Comparison of ENCODE assay signal across 8 mouse cellular contexts in the genomic region with DNA sequence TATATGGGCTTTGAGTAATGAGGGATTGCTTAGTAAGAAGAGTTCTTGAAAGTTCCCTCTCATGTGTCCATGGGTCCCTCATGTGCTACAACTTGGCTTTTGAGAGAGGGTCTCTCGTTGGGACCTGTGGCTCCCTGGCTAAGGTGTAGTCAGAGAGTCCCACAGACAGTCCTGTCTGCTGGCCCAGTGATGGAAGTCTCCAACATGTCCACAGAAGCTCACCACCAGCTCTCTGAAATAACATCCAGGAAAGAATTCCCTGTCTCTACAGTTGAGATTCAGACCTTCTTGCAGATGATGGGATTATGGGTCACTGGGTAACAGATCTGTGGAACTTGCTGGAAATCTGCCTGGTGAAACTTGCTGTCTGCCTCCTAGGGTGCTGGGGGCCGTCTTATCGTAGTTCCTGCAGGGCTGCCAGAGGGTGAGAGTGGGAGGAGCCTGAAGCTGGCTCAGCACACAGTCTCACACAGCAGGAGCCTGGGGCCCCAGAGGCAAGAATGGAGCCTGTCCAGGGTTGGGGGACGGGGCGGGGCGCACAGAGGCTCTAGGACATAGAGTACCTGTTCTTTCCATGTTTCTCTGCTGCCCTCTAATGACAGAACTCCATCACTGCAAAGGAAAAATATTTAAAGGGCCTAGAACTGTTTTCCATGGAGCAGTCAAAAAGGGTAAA. TPM values are rescaled to one million over a fixed set of nuclear protein-coding genes. Genes with fewer than 3 reads are reported as not detected.
DNase-seq lines count a peak whose midpoint lies in the region; ATAC-seq and TF ChIP-seq lines count a peak whose summit lies in the region.

No protein-coding gene starts in this region.

- peak; percentile 81 for ATAC-seq in CD4-positive, CD25-positive, alpha-beta regulatory T cell, adult 4 months
- ATAC-seq in heart, embryonic 15.5 days (replicated peaks; ENCODE audit: insufficient number of reproducible peaks, insufficient read depth, low FRiP score, low read depth) = peak; percentile 100
- peak; percentile 99 for ATAC-seq in liver, embryonic 14.5 days (ENCODE audit: insufficient read depth)
- peak; percentile 99 for ATAC-seq in stomach, embryonic 15.5 days (ENCODE audit: insufficient read depth, low FRiP score, low read depth)

- H3K27me3 ChIP-seq in forebrain, embryonic 10.5 days (ENCODE audit: poor library complexity, severe bottlenecking) = peaks cover 2% of the 10 kb centered on the region; the same call in 1 of the 2 replicates
- H3K27me3 ChIP-seq in heart, embryonic 15.5 days = 0 out of 2 replicates have a peak, but pooled peaks cover 2% of the 10 kb centered on the region
- H3K27me3 ChIP-seq in liver, embryonic 14.5 days (ENCODE audit: control insufficient read depth, insufficient read depth, low read length) = no peaks in the 10 kb centered on the region
- H3K27me3 ChIP-seq in stomach, embryonic 15.5 days (replicated peaks) = no peaks in the 10 kb centered on the region

- 9% methylated on average over 6 of the region's 6 CpGs for WGBS in forebrain, embryonic 10.5 days
- 5% methylated on average over 6 of the region's 6 CpGs for WGBS in heart, embryonic 15.5 days
- WGBS in liver, embryonic 14.5 days (ENCODE audit: insufficient replicate concordance) = 6% methylated on average over 6 of the region's 6 CpGs
- WGBS in stomach, embryonic 15.5 days = 11% methylated on average over 6 of the region's 6 CpGs

- no peaks in the 10 kb centered on the region for H3K36me3 ChIP-seq in forebrain, embryonic 10.5 days (replicated peaks)
- no peaks in the 10 kb centered on the region for H3K36me3 ChIP-seq in heart, embryonic 15.5 days
- no peaks in the 10 kb centered on the region for H3K36me3 ChIP-seq in liver, embryonic 14.5 days (replicated peaks; ENCODE audit: control insufficient read depth, insufficient read depth, low read depth)
- no peaks in the 10 kb centered on the region for H3K36me3 ChIP-seq in stomach, embryonic 15.5 days

- peak; percentile 79 for DNase-seq in c-Kit-negative CD71-positive TER-119-positive erythroid progenitor cells, embryonic 14.5 days (ENCODE audit: low read depth, low spot score)
- DNase-seq in forebrain, embryonic 10.5 days (ENCODE audit: extremely low spot score, low spot score) = peak; percentile 84
- peak; percentile 94 for DNase-seq in kidney, postnatal 14 days
- DNase-seq in liver, embryonic 14.5 days (ENCODE audit: low read depth in 3 of 3, low spot score in 3 of 3) = peak; percentile 90 to 93 (median 91)
- DNase-seq in neural tube, embryonic 10.5 days (ENCODE audit: extremely low spot score, low spot score) = peak; percentile 70

- peak; percentile 78 for TF ChIP-seq CTCF in liver, embryonic 14.5 days (IDR thresholded peaks at IDR 0.05; ENCODE audit: low read depth)

- H3K4me3 ChIP-seq in forebrain, embryonic 10.5 days = peak overlapping the region; percentile 38
- H3K4me3 ChIP-seq in heart, embryonic 15.5 days = no peak overlapping the region
- H3K4me3 ChIP-seq in liver, embryonic 14.5 days (ENCODE audit: insufficient read depth in 1 of 2, low read depth in 2 of 2, low read length in 2 of 2) = peak overlapping the region; percentile 5 to 15; a peak in 2 of 4 replicates
- no peak overlapping the region for H3K4me3 ChIP-seq in stomach, embryonic 15.5 days (replicated peaks)

- H3K4me2 ChIP-seq in heart, embryonic 15.5 days = peak overlapping the region; percentile 47
- peak overlapping the region; percentile 51 for H3K4me2 ChIP-seq in liver, embryonic 14.5 days (ENCODE audit: low read depth)
- peak overlapping the region; percentile 44 for H3K4me2 ChIP-seq in stomach, embryonic 15.5 days

- peak; percentile 67 for TF ChIP-seq EP300 in liver, embryonic 14.5 days (IDR thresholded peaks at IDR 0.05; ENCODE audit: low read depth)

- peak overlapping the region; percentile 80 for H3K27ac ChIP-seq in forebrain, embryonic 10.5 days
- peak overlapping the region; percentile 77 for H3K27ac ChIP-seq in heart, embryonic 15.5 days
- H3K27ac ChIP-seq in liver, embryonic 14.5 days = peak overlapping the region; percentile 92
- H3K27ac ChIP-seq in stomach, embryonic 15.5 days = peak overlapping the region; percentile 77

- H3K9ac ChIP-seq in heart, embryonic 15.5 days = no peak overlapping the region
- H3K9ac ChIP-seq in liver, embryonic 14.5 days (replicated peaks) = peak overlapping the region; percentile 42
- H3K9ac ChIP-seq in stomach, embryonic 15.5 days = no peak overlapping the region

- H3K9me3 ChIP-seq in forebrain, embryonic 10.5 days = no peaks in the 10 kb centered on the region
- H3K9me3 ChIP-seq in heart, embryonic 15.5 days (replicated peaks) = no peaks in the 10 kb centered on the region
- H3K9me3 ChIP-seq in liver, embryonic 14.5 days (ENCODE audit: control insufficient read depth, low read length) = no peaks in the 10 kb centered on the region
- H3K9me3 ChIP-seq in stomach, embryonic 15.5 days = no peaks in the 10 kb centered on the region

- peaks cover 22% of the 10 kb centered on the region for H3K4me1 ChIP-seq in forebrain, embryonic 10.5 days
- peaks cover 22% of the 10 kb centered on the region for H3K4me1 ChIP-seq in heart, embryonic 15.5 days (replicated peaks)
- H3K4me1 ChIP-seq in liver, embryonic 14.5 days (replicated peaks; ENCODE audit: control insufficient read depth in 2 of 2, insufficient read depth in 2 of 2, low read length in 1 of 2) = peaks cover 21 to 26% of the 10 kb centered on the region in 2 experiments
- H3K4me1 ChIP-seq in stomach, embryonic 15.5 days = peaks cover 5% of the 10 kb centered on the region

RNA-seq across cellular contexts. Expression of a gene that starts 7.3 kb away (rescaled TPM):
- 10 to 100 TPM; 29.0 to 60.4 TPM for polyA plus RNA-seq in CD4-positive, CD25-positive, alpha-beta regulatory T cell, adult 4 months (2017; shearing (Covaris generic))
- polyA plus RNA-seq in forebrain, embryonic 10.5 days (2016; fragmentation: Nextera tagmentation; extraction: Ambion mirVana) = 10.9 and 11.4 TPM in 2 replicates
- polyA plus RNA-seq in heart, embryonic 15.5 days (2015; fragmentation: Nextera tagmentation; extraction: Ambion mirVana) = 13.6 and 15.3 TPM in 2 replicates
- polyA plus RNA-seq in liver, embryonic 14.5 days (2012; rRNA removed) = 3.5 and 5.9 TPM in 2 replicates
- 10.1 and 10.4 TPM in 2 replicates for polyA plus RNA-seq in liver, embryonic 14.5 days (2014; fragmentation: Nextera tagmentation; extraction: Ambion mirVana)
- 19.3 and 19.7 TPM in 2 replicates for polyA plus RNA-seq in stomach, embryonic 15.5 days (2015; fragmentation: Nextera tagmentation; extraction: Ambion mirVana)

RNA-seq across cellular contexts. Expression of a gene that starts 32.1 kb away (rescaled TPM):
- polyA plus RNA-seq in CD4-positive, CD25-positive, alpha-beta regulatory T cell, adult 4 months (2017; shearing (Covaris generic)) = not detected
- polyA plus RNA-seq in forebrain, embryonic 10.5 days (2016; fragmentation: Nextera tagmentation; extraction: Ambion mirVana) = not detected in 2 replicates
- not detected in 2 replicates for polyA plus RNA-seq in heart, embryonic 15.5 days (2015; fragmentation: Nextera tagmentation; extraction: Ambion mirVana)
- polyA plus RNA-seq in liver, embryonic 14.5 days (2012; rRNA removed) = not detected in 2 replicates
- not detected in 2 replicates for polyA plus RNA-seq in liver, embryonic 14.5 days (2014; fragmentation: Nextera tagmentation; extraction: Ambion mirVana)
- polyA plus RNA-seq in stomach, embryonic 15.5 days (2015; fragmentation: Nextera tagmentation; extraction: Ambion mirVana) = not detected in 2 replicates

RNA-seq across cellular contexts. Expression of a gene that starts 34.9 kb away (rescaled TPM):
- polyA plus RNA-seq in CD4-positive, CD25-positive, alpha-beta regulatory T cell, adult 4 months (2017; shearing (Covaris generic)) = 1 to 10 TPM; 4.5 to 6.0 TPM
- 9.8 and 10.5 TPM in 2 replicates for polyA plus RNA-seq in forebrain, embryonic 10.5 days (2016; fragmentation: Nextera tagmentation; extraction: Ambion mirVana)
- polyA plus RNA-seq in heart, embryonic 15.5 days (2015; fragmentation: Nextera tagmentation; extraction: Ambion mirVana) = 19.7 and 23.9 TPM in 2 replicates
- polyA plus RNA-seq in liver, embryonic 14.5 days (2012; rRNA removed) = 12.6 and 14.8 TPM in 2 replicates
- 16.6 and 16.9 TPM in 2 replicates for polyA plus RNA-seq in liver, embryonic 14.5 days (2014; fragmentation: Nextera tagmentation; extraction: Ambion mirVana)
- polyA plus RNA-seq in stomach, embryonic 15.5 days (2015; fragmentation: Nextera tagmentation; extraction: Ambion mirVana) = 29.8 and 33.5 TPM in 2 replicates

RNA-seq across cellular contexts. Expression of a gene that starts 57.2 kb away (rescaled TPM):
- 1 to 10 TPM; 7.5 to 9.0 TPM for polyA plus RNA-seq in CD4-positive, CD25-positive, alpha-beta regulatory T cell, adult 4 months (2017; shearing (Covaris generic))
- 13.4 and 14.6 TPM in 2 replicates for polyA plus RNA-seq in forebrain, embryonic 10.5 days (2016; fragmentation: Nextera tagmentation; extraction: Ambion mirVana)
- 7.8 and 8.9 TPM in 2 replicates for polyA plus RNA-seq in heart, embryonic 15.5 days (2015; fragmentation: Nextera tagmentation; extraction: Ambion mirVana)
- polyA plus RNA-seq in liver, embryonic 14.5 days (2012; rRNA removed) = 2.8 and 3.9 TPM in 2 replicates
- polyA plus RNA-seq in liver, embryonic 14.5 days (2014; fragmentation: Nextera tagmentation; extraction: Ambion mirVana) = 5.8 and 6.4 TPM in 2 replicates
- polyA plus RNA-seq in stomach, embryonic 15.5 days (2015; fragmentation: Nextera tagmentation; extraction: Ambion mirVana) = 10.0 and 10.9 TPM in 2 replicates

Comparison
In these comparisons a context has a peak if more than half of its experiments do, and no peak if none do; other contexts are left out.
1. H3K4me3 ChIP-seq: peak in forebrain, embryonic 10.5 days (single experiment) and liver, embryonic 14.5 days (2 of 2); none in heart, embryonic 15.5 days (single experiment) and stomach, embryonic 15.5 days (single experiment).
2. Peak in every context shown above with its lines, with median percentiles within 50 percentile points of each other: ATAC-seq, DNase-seq, H3K27ac ChIP-seq and H3K4me2 ChIP-seq.